Mouse (Mus musculus) lung, adult 2 months (tissue): ENCODE results near the gene Cebpg.

Experiments used
- CTCF ChIP-seq: fragments of 200-500 bp; IDR thresholded peaks from 2 replicates; pipeline ENCODE4 v1.5.1; 2011; ENCODE audit warnings: mild to moderate bottlenecking, low read length, control low read depth; ENCODE audit not compliant: insufficient read depth
- POLR2A ChIP-seq: fragments of 200-500 bp; IDR thresholded peaks from 2 replicates; pipeline ENCODE4 v1.6.1; 2011; ENCODE audit warnings: low read depth, mild to moderate bottlenecking, control low read depth, low read length, borderline replicate concordance; ENCODE audit errors: extremely low read depth

- TF ChIP-seq POLR2A, result no peak
- TF ChIP-seq CTCF, result no peak
Observed at GRCm38 (mm10) chr7:35042759-35043217, 13.6 kb downstream of the Cebpg start.
